Mouse (Mus musculus): ENCODE results near the gene 4930563M21Rik.

- TF ChIP-seq POLR2A (IDR thresholded peaks at IDR 0.05; ENCODE audit: low read depth, low read length) (no peak), CTCF (conservative IDR thresholded peaks at IDR 0.05; ENCODE audit: insufficient read depth, insufficient read length, low read depth, low read length) (no peak)
These were observed 16.9 kb upstream of the 4930563M21Rik start for GRCm38 (mm10) chr9:56027292-56027691.

Measured in kidney, adult 2 months (tissue).